Comparison of ENCODE assay signal across 12 mouse cellular contexts in genomic region chr7:78719117-78719516, GRCm38 (mm10). TPM values are rescaled to one million over a fixed set of nuclear protein-coding genes. Genes with fewer than 3 reads are reported as not detected.
DNase-seq lines count a peak whose midpoint lies in the region; ATAC-seq and TF ChIP-seq lines count a peak whose summit lies in the region.
"Had no signal": no experiment of that assay in that cellular context is flagged by ENCODE, and none has a peak within 500 bp of the region (broad histone marks: within the 10 kb centered on the region; RNA-seq: fewer than 3 reads in every experiment).

No protein-coding gene starts in this region.

- 73% methylated on average over 5 of the region's 5 CpGs for WGBS in forebrain, embryonic 15.5 days
- WGBS in forebrain, embryonic 16.5 days = 72% methylated on average over 5 of the region's 5 CpGs
- WGBS in lung, postnatal 0 days = 42% methylated on average over 5 of the region's 5 CpGs

- no peak overlapping the region for H3K4me2 ChIP-seq in forebrain, embryonic 15.5 days (replicated peaks)
- no peak overlapping the region for H3K4me2 ChIP-seq in forebrain, embryonic 16.5 days (ENCODE audit: low read length)
- no peak overlapping the region for H3K4me2 ChIP-seq in lung, postnatal 0 days (replicated peaks; ENCODE audit: low read depth, low read length)
- H3K4me2 ChIP-seq: hindbrain, embryonic 15.5 days; liver, embryonic 13.5 days had no signal

- H3K9me3 ChIP-seq in forebrain, embryonic 15.5 days = no peaks in the 10 kb centered on the region
- no peaks in the 10 kb centered on the region for H3K9me3 ChIP-seq in forebrain, embryonic 16.5 days (ENCODE audit: control insufficient read depth, low read length)
- H3K9me3 ChIP-seq in lung, postnatal 0 days (ENCODE audit: low read length) = no peaks in the 10 kb centered on the region
- H3K9me3 ChIP-seq: hindbrain, embryonic 15.5 days; liver, embryonic 13.5 days had no signal

- H3K4me3 ChIP-seq in forebrain, embryonic 15.5 days = no peak overlapping the region
- H3K4me3 ChIP-seq in forebrain, embryonic 16.5 days (replicated peaks; ENCODE audit: low read length) = no peak overlapping the region
- no peak overlapping the region for H3K4me3 ChIP-seq in lung, postnatal 0 days (ENCODE audit: low read depth, low read length)
- H3K4me3 ChIP-seq: hindbrain, embryonic 15.5 days; liver, embryonic 13.5 days had no signal

- H3K36me3 ChIP-seq in forebrain, embryonic 15.5 days = no peaks in the 10 kb centered on the region
- no peaks in the 10 kb centered on the region for H3K36me3 ChIP-seq in forebrain, embryonic 16.5 days (ENCODE audit: control insufficient read depth, insufficient read depth)
- no peaks in the 10 kb centered on the region for H3K36me3 ChIP-seq in lung, postnatal 0 days (ENCODE audit: insufficient read depth, low read length)
- H3K36me3 ChIP-seq: hindbrain, embryonic 15.5 days; liver, embryonic 13.5 days had no signal

- ATAC-seq in forebrain, embryonic 15.5 days (replicated peaks) = no peak
- ATAC-seq in forebrain, embryonic 16.5 days = no peak
- no peak for ATAC-seq in lung, postnatal 0 days
- peak; percentile 76 for ATAC-seq in megakaryocyte progenitor cell, adult 5-6 weeks (replicated peaks; ENCODE audit: poor library complexity)

- peaks cover 3% of the 10 kb centered on the region; the same call in 1 of the 2 replicates for H3K4me1 ChIP-seq in forebrain, embryonic 15.5 days
- peaks cover 12% of the 10 kb centered on the region for H3K4me1 ChIP-seq in forebrain, embryonic 16.5 days (replicated peaks; ENCODE audit: control insufficient read depth, insufficient read depth, low read length)
- H3K4me1 ChIP-seq in lung, postnatal 0 days (ENCODE audit: insufficient read depth, low read depth, low read length) = no peaks in the 10 kb centered on the region
- H3K4me1 ChIP-seq: hindbrain, embryonic 15.5 days; liver, embryonic 13.5 days had no signal

- no peak for TF ChIP-seq CTCF in lung, postnatal 0 days (IDR thresholded peaks at IDR 0.05)

- no peak for TF ChIP-seq EP300 in lung, postnatal 0 days (IDR thresholded peaks at IDR 0.05)

- H3K9ac ChIP-seq in forebrain, embryonic 15.5 days (replicated peaks) = no peak overlapping the region
- no peak overlapping the region for H3K9ac ChIP-seq in forebrain, embryonic 16.5 days (replicated peaks; ENCODE audit: low read depth, low read length)
- no peak overlapping the region for H3K9ac ChIP-seq in lung, postnatal 0 days (replicated peaks; ENCODE audit: low read depth)
- H3K9ac ChIP-seq: hindbrain, embryonic 15.5 days; liver, embryonic 13.5 days had no signal

- peak; percentile 17 for DNase-seq in lung, postnatal 0 days (ENCODE audit: low spot score)
- DNase-seq in lung, postnatal 25 days (ENCODE audit: low spot score) = no peak
- DNase-seq in thymus, postnatal 10 days (ENCODE audit: low spot score in 2 of 2) = peak; percentile 74 to 76
- DNase-seq in urinary bladder, postnatal 25 days (ENCODE audit: low spot score) = no peak
- DNase-seq in gastrocnemius, adult 18-20 months (ENCODE audit: low spot score) = no peak
- DNase-seq: cerebellum, adult 11-12 months; gastrocnemius, postnatal 36 days; liver, embryonic 13.5 days had no signal

- no peaks in the 10 kb centered on the region for H3K27me3 ChIP-seq in forebrain, embryonic 15.5 days
- H3K27me3 ChIP-seq in forebrain, embryonic 16.5 days (replicated peaks; ENCODE audit: control insufficient read depth, insufficient read depth, low read length) = no peaks in the 10 kb centered on the region
- no peaks in the 10 kb centered on the region for H3K27me3 ChIP-seq in lung, postnatal 0 days (replicated peaks; ENCODE audit: insufficient read depth, low read length)
- H3K27me3 ChIP-seq: hindbrain, embryonic 15.5 days; liver, embryonic 13.5 days had no signal

- H3K27ac ChIP-seq in forebrain, embryonic 15.5 days (replicated peaks) = peak overlapping the region; percentile 55; the same call in 1 of the 2 replicates
- H3K27ac ChIP-seq in forebrain, embryonic 16.5 days (ENCODE audit: low read length) = no peak overlapping the region
- H3K27ac ChIP-seq in lung, postnatal 0 days (ENCODE audit: low read length) = no peak overlapping the region
- H3K27ac ChIP-seq: hindbrain, embryonic 15.5 days; liver, embryonic 13.5 days had no signal

RNA-seq across cellular contexts. Expression of gene Ntrk3, which starts 18.7 kb away (rescaled TPM):
- polyA plus RNA-seq in forebrain, embryonic 15.5 days (2015; fragmentation: Nextera tagmentation; extraction: Ambion mirVana) = 31.3 and 33.9 TPM in 2 replicates
- polyA plus RNA-seq in forebrain, embryonic 16.5 days (2015; fragmentation: Nextera tagmentation; extraction: Ambion mirVana) = 36.0 and 37.4 TPM in 2 replicates
- polyA plus RNA-seq in lung, postnatal 0 days (2015; fragmentation: Nextera tagmentation; extraction: Ambion mirVana) = 0.83 and 1.3 TPM in 2 replicates
- total RNA-seq in megakaryocyte progenitor cell, adult 5-6 weeks (2015) = not detected in 2 replicates
- not detected in 2 replicates for total RNA-seq in megakaryocyte progenitor cell, adult 5-6 weeks (2017)
- total RNA-seq in gastrocnemius, adult 18-20 months (2021) = 1 to 10 TPM in 1 of 2 experiments, under 1 TPM in 1; 1.00 to 1.2 TPM

Comparison
In these comparisons a context has a peak if more than half of its experiments do, and no peak if none do; other contexts are left out.
1. DNase-seq: peak in lung, postnatal 0 days (single experiment) and thymus, postnatal 10 days (2 of 2); none in lung, postnatal 25 days (single experiment), urinary bladder, postnatal 25 days (single experiment) and gastrocnemius, adult 18-20 months (single experiment).
2. RNA of gene Ntrk3, which starts 18.7 kb away (polyA plus RNA-seq): 36.0 to 37.4 TPM in forebrain, embryonic 16.5 days and 31.3 to 33.9 TPM in forebrain, embryonic 15.5 days; 0.83 to 1.3 TPM in lung, postnatal 0 days; every median in the first group is over 10 times any median in the second.